Mouse (Mus musculus) MEL (cell line): ENCODE measurements around the gene Ccdc88b.

Source experiments
- CTCF ChIP-seq, 3 experiments: IDR thresholded peaks in 2 of 3; conservative IDR thresholded peaks in 1 of 3; 2 replicates each; pipeline ENCODE4 v1.5.1; 2011 to 2012; ENCODE audit warnings: low read length in 3 of 3, low read depth in 2 of 3, mild to moderate bottlenecking in 2 of 3, improper control_type of control experiment in 1 of 3, inconsistent platforms in 1 of 3, mixed read lengths in 1 of 3, moderate library complexity in 1 of 3; ENCODE audit not compliant: control insufficient read depth in 1 of 3, insufficient read depth in 1 of 3, poor library complexity in 1 of 3, severe bottlenecking in 1 of 3
- HCFC1 ChIP-seq: IDR thresholded peaks from 2 replicates; pipeline ENCODE4 v1.6.1; 2012; ENCODE audit warnings: low read depth, mild to moderate bottlenecking, inconsistent platforms, low read length, improper control_type of control experiment, moderate library complexity
- POLR2A ChIP-seq, 2 experiments: IDR thresholded peaks; 2 replicates each; pipeline ENCODE4 v1.6.1; 2011 to 2012; ENCODE audit warnings: low read length in 2 of 2, mild to moderate bottlenecking in 2 of 2, control low read depth in 1 of 2, improper control_type of control experiment in 1 of 2, low read depth in 1 of 2, moderate library complexity in 1 of 2; ENCODE audit not compliant: control insufficient read depth in 1 of 2, insufficient read depth in 1 of 2, poor library complexity in 1 of 2
- TBP ChIP-seq: IDR thresholded peaks from 2 replicates; pipeline ENCODE4 v1.8.0; 2011; ENCODE audit warnings: low read depth, low read length, improper control_type of control experiment
- ZKSCAN1 ChIP-seq: IDR thresholded peaks from 2 replicates; pipeline ENCODE4 v1.6.1; 2012; ENCODE audit warnings: low read depth, mild to moderate bottlenecking, inconsistent platforms, low read length, improper control_type of control experiment, moderate library complexity

DNA sequence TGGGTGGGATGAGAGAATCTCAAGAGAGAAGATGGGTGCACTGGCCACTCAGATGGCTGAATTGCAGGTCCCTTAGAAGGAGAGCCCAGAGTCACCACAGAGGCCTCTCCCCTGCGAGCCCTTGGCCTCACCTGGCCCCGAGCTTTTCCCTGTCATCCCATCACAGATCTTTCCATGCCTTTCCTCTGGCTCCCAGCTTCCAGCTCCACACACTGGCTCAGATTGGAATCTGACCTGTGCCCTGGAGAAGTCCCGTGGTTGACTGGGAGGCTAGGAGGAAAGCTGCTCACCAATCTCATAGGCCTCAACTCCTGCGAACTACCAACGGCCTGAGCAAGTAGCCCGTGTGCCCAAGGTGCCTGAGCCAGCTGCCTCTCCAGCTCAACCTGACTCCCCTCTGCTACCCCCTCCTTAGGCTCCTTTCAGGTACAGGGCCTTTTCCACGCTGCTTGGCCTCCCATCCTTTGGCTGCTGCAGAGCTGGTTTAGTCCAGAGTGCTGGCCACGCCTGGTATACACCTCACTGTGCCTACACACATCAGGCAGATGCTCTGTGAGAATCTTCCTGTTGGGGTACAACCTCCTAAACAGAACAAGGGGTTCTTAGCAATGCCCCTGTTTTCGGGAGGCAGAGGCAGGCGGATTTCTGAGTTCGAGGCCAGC lies 47.6 kb upstream of the Ccdc88b start:
- TF ChIP-seq TBP: no peak
- TF ChIP-seq POLR2A (IDR thresholded peaks at IDR 0.05; ENCODE audit: control insufficient read depth in 1 of 2, insufficient read depth in 1 of 2, low read depth in 1 of 2, low read length in 2 of 2, poor library complexity in 1 of 2): no peak
- TF ChIP-seq ZKSCAN1: no peak
- no peak for TF ChIP-seq HCFC1
- no peak for TF ChIP-seq CTCF (IDR thresholded peaks at IDR 0.05 in 2 of 3, conservative IDR thresholded peaks at IDR 0.05 in 1 of 3; ENCODE audit: control insufficient read depth in 1 of 3, insufficient read depth in 1 of 3, low read depth in 2 of 3, low read length in 3 of 3, poor library complexity in 1 of 3, severe bottlenecking in 1 of 3)
